Mouse (Mus musculus): ENCODE data around the gene Tnn. TPM values are rescaled to one million over a fixed set of nuclear protein-coding genes. Genes with fewer than 3 reads are reported as not detected.

Gene Tnn
- total RNA-seq, 1 experiment from 2014 or later = not detected

GRCm38 (mm10) chr1:160086651-160087050 lies 66.7 kb downstream of the Tnn start:
- ATAC-seq (replicated peaks; ENCODE audit: low read depth, poor library complexity, severe bottlenecking) = no peak

DNA sequence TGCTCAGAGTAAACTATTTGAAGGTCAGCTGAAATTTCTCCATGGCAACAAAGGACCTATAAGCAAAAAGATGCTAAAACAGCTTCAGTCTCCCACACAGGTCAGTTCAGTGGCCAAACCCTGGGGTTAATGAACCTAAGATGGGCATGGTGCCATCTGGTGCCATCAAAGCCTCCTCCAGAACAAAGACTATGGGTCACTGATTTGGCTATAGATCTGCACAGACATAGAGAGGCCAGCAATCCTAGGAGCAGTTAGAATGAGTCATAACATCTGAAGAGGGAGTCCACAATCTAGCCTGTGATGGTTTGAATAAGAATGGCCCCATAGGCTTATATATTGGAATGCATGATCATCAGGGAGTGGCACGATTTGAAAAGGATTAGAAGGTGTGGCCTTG lies 69.1 kb downstream of the Tnn start:
- no peak for ATAC-seq (replicated peaks; ENCODE audit: low read depth, poor library complexity, severe bottlenecking)

DNA sequence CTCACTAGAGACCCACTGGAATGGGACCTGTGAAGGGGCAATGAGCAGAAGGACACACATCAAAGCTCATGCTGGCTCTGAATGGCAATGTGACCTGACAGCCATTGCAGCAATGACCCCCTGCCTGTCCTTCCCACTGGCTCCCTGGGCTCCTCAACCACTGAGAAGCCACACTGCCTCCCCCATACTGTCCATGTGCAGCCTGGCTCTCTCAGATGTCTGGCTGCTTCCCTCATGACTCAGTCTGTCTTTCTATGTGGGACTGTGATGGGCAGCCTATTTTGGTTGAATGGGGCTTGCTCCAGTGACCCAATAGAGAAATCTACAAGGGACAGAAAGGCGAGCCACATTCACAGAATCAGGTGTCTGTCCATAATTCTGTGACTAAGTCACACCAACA lies 70.7 kb downstream of the Tnn start:
- no peak for ATAC-seq (replicated peaks; ENCODE audit: low read depth, poor library complexity, severe bottlenecking)

DNA sequence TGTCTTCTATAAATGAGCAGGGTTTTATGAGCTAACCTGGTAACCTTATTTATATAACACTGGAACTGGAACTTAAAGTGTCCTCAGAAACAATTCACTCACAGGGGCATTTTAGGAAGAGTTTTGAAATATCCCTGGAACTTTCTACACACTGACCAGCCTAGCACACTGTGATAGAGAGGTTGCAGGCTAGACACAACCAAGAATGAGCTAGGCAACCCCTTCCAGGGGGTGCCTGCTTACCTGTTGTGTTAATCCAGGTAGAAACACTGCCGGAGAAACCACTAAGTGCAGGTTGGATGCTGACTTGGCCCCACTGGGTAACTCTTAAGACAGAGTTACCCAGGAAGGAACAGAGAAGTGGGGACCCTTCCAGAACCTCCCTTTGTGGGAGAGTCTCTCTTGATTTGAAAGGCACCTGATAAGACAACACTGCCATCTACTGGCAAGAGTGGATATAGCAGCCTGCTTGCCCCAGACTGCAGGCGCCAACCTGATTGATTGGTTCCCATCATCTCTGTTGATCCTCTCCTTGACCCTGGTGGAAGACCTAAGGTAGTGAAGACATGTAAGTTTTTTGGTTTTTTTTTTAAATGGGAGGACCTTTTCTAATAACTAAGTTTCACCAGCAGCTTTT lies 72.5 kb downstream of the Tnn start:
- ATAC-seq (replicated peaks; ENCODE audit: low read depth, poor library complexity, severe bottlenecking) = peak; percentile 67

DNA sequence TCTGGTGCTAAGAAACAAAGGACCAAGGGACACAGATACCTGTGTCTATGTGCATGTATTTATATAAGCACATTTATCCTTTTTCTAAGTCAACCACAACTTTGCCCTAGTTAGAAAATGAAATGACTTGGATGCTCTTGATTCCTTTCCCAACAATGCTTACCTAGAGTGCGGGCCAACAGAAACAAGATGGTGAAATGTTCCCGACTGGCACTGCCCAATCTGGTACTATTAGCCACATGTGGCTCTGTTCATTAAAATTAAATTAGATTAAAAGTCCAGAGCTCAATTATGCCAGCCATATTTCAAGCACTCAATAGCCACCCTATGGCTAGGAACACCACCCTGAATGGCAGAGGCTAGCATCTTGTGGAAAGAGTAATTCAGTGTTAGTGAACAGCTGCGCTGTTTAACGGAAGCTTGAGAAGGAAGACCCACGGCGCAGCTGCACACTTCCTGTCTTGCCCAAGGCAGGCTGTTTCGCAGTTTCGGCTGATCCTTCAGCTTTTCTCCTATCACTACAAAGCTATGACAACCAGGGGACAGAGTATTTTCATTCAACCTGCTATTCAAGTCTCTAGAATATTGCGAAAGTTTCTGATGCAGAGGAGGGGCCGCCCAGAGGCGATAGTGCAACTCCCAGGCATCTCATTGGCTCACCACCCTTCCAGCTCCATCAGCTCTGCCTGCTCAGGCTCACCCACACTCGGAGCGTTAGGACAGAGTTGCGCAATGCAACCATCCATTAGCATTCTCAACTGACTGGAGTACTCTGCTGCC lies 74.3 kb downstream of the Tnn start:
- peak; percentile 88 for ATAC-seq (replicated peaks; ENCODE audit: low read depth, poor library complexity, severe bottlenecking)

GRCm38 (mm10) chr1:160064547-160065144 lies 88.7 kb downstream of the Tnn start:
- ATAC-seq (replicated peaks; ENCODE audit: low read depth, poor library complexity, severe bottlenecking) = no peak

GRCm38 (mm10) chr1:160061725-160062366 lies 91.5 kb downstream of the Tnn start:
- peak; percentile 54 for ATAC-seq (replicated peaks; ENCODE audit: low read depth, poor library complexity, severe bottlenecking)

- peak; percentile 78 for ATAC-seq (replicated peaks; ENCODE audit: low read depth, poor library complexity, severe bottlenecking)
Observed at GRCm38 (mm10) chr1:160061321-160061720, 92.1 kb downstream of the Tnn start.

DNA sequence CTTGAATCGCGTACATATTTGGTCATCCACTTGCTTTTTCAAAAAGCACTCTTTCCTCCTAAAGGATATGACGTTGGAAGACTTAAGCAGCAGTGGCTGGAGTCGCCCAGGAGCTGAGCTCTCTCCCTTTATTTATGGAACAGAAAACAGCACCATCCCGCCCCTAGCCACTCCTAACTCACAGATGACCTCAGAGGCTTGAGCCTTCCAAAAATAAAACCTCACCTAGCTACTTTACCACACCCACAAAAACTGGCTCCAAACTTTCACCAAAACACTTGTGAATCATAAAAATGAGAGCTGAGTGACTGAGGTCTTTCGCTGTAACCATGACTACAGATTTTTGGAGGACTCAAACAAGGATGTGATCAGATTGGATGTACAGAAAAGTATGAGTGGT lies 92.8 kb downstream of the Tnn start:
- ATAC-seq (replicated peaks; ENCODE audit: low read depth, poor library complexity, severe bottlenecking) = no peak

DNA sequence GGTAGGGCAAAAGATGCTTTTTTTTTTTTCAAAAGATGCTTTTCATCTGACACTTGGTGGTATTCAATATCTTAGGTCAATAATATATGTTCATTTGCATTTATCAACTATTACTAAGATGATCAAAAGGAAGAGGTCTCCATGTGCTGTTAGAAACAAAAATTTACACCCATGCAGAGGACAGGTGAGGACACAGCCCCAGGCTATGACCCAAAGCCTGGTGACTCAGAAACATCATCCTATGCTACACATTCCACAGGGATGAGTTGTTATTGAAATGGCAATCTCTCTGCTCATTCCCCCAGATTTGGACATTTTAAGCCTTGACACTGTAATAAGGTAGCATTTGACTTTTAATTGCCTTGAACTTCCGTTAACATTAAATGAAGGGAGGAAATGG lies 93.5 kb downstream of the Tnn start:
- ATAC-seq (replicated peaks; ENCODE audit: low read depth, poor library complexity, severe bottlenecking) = no peak

DNA sequence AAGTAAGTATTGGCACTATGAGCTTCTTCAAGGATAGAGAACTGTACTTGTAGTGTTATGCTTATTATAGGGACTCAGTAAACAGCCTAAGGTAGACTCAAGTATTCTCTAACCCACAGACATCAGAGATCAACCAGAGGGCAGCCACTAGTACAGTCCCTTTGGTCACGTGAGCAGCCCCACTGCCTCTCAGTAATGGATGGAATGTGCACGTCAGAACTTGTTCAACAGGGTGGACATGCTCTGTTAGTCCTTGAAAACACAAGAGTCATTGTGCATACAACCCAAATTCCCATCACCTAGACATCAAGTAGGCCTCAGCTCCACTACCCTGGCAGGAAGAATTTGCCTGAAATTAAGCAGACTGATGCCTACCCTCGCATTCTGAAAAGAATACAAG lies 95.7 kb downstream of the Tnn start:
- no peak for ATAC-seq (replicated peaks; ENCODE audit: low read depth, poor library complexity, severe bottlenecking)

DNA sequence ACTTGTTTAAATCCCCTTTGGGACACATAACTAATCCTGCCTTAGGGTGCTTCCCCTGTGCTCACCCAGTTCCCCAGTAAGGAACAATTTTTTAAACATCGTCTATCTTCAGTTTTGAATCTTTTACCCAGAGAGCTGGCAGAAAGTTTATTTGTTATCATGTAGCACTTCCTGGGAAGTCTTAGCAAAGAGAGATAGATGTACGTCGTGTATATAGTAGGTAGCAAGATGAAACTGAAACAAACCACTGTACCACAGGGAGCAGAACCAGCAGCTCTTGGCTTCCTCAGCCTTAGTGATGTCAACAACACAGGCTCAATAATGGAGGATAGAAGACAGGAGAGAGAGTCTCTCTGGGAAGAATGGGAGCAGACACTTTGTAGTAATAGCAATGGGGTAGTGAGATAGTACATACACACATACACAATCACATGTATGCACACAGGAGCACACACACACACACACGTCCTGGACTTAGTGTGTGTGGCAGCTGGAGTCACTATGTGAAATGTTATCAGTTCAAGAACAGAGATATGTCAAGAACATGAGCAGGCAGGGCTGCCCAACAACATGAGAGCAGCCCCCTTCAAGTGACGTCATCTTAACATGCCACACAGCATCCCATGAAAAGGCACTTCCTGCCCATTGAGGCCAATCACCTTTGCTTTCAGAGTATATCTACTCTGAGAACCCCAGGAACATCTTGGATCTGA lies 98.9 kb downstream of the Tnn start:
- peak; percentile 30 for ATAC-seq (replicated peaks; ENCODE audit: low read depth, poor library complexity, severe bottlenecking)

DNA sequence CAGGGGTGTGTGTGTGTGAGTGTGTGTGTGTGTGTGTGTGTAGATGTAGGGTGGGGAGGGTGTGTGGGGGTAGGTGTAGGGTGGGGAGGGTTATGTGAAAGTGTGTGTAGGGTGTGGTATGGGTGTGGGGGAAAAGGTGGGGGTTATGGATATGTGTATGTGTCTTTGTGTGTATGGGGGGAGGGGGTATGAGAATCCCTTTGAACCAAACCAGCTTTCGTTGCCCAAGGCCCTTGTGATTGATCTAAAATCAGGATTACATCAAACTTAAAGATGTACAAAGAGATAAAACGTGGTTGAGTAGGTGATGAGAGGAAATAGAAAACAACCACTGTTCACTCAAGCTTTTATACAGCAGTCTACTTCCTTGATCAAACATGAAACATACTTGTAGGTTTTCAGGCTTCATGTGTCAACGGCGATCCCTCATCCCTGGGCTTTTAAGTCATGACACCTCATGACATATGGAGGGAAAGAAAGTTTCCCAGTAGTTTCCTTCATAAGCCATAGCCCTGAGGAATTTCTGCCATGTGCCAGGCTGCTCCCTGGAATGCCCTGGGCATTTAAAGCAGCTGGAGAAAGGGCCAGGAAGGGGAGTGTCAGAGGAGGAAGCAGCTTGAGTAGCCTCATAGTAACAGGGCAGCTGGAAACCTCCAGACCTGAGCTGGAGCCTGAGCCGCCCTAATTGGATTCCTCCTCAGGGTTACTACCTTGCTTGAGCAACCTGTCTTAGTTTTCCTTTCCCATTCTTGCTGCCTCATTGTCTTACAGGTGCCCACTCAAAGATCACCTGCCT lies 99.7 kb downstream of the Tnn start:
- ATAC-seq (replicated peaks; ENCODE audit: low read depth, poor library complexity, severe bottlenecking) = no peak

DNA sequence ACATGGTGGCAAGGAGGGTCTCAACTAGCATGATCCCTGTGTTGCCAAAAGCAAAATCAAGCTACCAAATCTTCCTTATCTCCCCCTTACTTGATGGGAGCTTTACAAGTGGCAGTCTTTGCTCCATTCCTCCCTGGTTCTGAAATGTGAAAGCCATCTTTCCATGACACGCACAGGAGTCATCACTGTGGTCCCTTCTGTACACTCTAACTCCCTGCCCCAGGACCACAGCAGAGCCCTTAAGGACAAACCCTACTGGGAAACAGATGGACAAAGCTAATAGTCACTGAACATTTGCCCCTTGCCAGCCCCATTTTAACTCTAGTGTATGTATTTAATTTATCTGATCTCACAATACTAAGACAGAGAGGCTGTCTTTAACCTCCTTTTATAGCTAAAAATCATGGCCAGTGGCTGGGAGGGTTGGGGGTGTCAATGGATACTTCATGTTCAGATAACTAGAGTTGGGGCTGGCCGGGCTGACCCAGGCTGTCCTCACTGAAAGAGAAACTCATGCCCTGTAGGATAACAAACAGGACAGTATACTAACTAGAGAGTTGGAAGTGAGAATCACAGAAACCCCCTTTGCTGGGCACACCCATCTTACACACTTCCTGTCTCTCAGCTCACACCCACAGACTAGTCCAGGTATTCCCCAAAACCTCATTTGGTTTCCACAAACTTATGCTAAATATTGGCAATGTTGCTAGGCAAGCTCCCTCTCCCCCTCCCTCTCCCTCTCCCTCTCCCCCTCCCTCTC lies 100.6 kb downstream of the Tnn start:
- ATAC-seq (replicated peaks; ENCODE audit: low read depth, poor library complexity, severe bottlenecking) = peak; percentile 50; the same call in 1 of the 2 replicates

DNA sequence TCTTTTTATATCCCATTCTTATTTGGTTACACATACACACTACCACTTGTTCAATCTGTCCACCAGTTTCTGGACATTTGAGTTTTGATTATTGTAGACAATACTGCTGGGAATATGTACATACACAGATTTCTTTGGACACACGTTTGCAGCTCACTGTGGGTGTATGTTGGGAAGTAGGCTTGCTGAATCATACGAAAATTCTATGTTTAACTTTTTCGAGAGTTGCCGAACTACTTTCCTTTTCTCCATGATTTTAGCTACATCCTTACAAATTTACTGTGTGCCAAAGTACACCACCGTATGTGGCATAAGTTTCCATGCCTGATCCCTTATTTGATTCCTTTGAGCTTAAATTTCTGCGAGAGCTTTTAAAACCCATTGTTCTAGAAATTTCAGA lies 102.5 kb downstream of the Tnn start:
- ATAC-seq (replicated peaks; ENCODE audit: low read depth, poor library complexity, severe bottlenecking) = no peak

GRCm38 (mm10) chr1:160049131-160049880 lies 104.1 kb downstream of the Tnn start:
- no peak for ATAC-seq (replicated peaks; ENCODE audit: low read depth, poor library complexity, severe bottlenecking)

GRCm38 (mm10) chr1:160047481-160047931 lies 105.9 kb downstream of the Tnn start:
- no peak for ATAC-seq (replicated peaks; ENCODE audit: low read depth, poor library complexity, severe bottlenecking)

GRCm38 (mm10) chr1:160046786-160047185 lies 106.6 kb downstream of the Tnn start:
- no peak for ATAC-seq (replicated peaks; ENCODE audit: low read depth, poor library complexity, severe bottlenecking)

All from common myeloid progenitor, adult 5-6 weeks (primary cell).